Mouse (Mus musculus): ENCODE results near the gene Dgkb. TPM values are rescaled to one million over a fixed set of nuclear protein-coding genes. Genes with fewer than 3 reads are reported as not detected.

The Dgkb gene
- polyA plus RNA-seq, 1 experiment, result 0.18 TPM

DNA sequence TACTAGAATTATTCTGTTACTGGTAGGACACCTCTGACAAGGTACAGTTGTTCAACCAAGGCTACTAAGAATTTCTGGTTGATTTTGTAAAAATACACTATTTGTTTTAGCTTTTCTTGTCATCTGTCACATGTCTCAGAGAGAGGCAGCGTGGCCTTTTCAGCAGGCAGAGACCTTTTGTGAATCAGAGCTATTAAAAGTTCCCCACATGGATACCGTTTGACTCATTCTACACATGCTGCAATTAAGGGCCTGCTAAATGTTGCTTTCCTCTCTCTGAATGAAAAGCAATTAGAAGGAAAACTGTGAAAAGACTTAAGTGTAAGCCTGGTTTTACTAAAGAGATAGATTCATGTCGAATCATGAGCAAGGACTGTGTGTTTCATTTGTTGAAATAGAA is 683.4 kb downstream of the Dgkb start:
- no peak overlapping the region for H3K4me3 ChIP-seq (ENCODE audit: insufficient read depth, low read length)
- no peak for TF ChIP-seq CTCF (IDR thresholded peaks at IDR 0.05; ENCODE audit: borderline replicate concordance, insufficient read depth, low read length)
- no peak for TF ChIP-seq POLR2A (IDR thresholded peaks at IDR 0.05; ENCODE audit: low read depth, low read length)
- no peaks in the 10 kb centered on the region for H3K4me1 ChIP-seq (ENCODE audit: control insufficient read depth, insufficient read depth, low read length)
- H3K27ac ChIP-seq (ENCODE audit: insufficient read depth, low read length), result no peak overlapping the region

DNA sequence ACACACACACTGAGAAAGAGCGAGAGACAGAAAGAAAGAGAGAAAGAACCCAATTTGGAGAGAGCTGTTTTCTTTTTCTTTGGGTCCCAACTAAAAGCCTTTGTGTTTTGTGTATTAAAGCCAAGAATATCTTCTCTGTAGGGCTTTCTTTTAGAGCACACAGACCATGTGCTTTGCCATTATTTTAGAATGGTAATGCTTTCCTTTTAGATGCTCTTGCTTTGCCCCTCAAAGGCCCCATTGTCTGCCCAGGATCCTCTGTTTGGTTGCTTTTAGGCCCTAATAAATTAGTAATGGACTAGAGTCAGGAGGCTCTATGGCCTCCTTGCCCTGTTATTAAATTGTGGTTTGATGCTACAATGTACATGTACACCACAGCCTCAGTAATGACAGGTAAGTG is 690.7 kb downstream of the Dgkb start:
- no peak overlapping the region for H3K4me3 ChIP-seq (ENCODE audit: insufficient read depth, low read length)
- no peaks in the 10 kb centered on the region for H3K4me1 ChIP-seq (ENCODE audit: control insufficient read depth, insufficient read depth, low read length)
- TF ChIP-seq POLR2A (IDR thresholded peaks at IDR 0.05; ENCODE audit: low read depth, low read length) (no peak), CTCF (IDR thresholded peaks at IDR 0.05; ENCODE audit: borderline replicate concordance, insufficient read depth, low read length) (no peak)
- H3K27ac ChIP-seq (ENCODE audit: insufficient read depth, low read length), result no peak overlapping the region

DNA sequence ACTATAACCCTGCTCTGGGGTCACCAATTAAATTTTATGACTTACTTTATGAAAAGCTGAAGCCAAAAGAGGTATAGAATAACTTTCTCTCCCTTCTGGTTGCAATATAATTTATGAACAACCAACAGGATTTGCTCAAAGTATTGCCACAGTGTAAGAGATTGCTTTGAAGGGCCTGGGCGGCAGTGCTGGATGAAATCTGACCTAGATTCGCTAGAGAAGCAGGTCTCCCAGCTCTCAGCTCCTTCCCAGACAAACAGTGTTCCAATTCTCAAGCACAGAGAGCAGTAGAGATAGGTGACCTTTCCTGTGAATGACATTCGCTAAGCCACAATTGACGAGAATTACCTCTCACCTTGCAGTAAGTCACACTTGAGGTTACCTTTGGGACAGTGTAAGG is 727.9 kb downstream of the Dgkb start:
- TF ChIP-seq POLR2A (IDR thresholded peaks at IDR 0.05; ENCODE audit: low read depth, low read length) (no peak), CTCF (IDR thresholded peaks at IDR 0.05; ENCODE audit: borderline replicate concordance, insufficient read depth, low read length) (no peak)

DNA sequence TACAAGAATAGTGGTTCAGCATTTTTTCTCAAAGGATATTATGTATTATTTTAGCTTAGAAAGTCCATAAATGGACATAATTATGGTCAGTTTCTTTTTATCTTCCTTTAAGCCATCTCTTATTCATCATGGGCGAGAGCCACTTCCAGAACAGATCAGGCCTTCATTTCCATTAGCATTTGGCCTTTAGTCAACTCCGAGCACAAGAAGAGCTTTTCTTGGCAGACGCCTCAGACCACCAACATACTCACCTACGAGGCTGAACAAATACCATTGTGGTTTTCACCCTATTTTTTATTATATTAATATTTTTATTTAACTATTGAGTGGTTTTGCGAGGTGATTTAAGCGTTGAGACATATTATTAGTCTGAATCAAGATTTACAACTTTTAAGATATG is 759.6 kb downstream of the Dgkb start:
- no peak overlapping the region for H3K27ac ChIP-seq (ENCODE audit: insufficient read depth, low read length)
- no peaks in the 10 kb centered on the region for H3K4me1 ChIP-seq (ENCODE audit: control insufficient read depth, insufficient read depth, low read length)
- no peak overlapping the region for H3K4me3 ChIP-seq (ENCODE audit: insufficient read depth, low read length)
- TF ChIP-seq CTCF (IDR thresholded peaks at IDR 0.05; ENCODE audit: borderline replicate concordance, insufficient read depth, low read length) (no peak), POLR2A (IDR thresholded peaks at IDR 0.05; ENCODE audit: low read depth, low read length) (no peak)

More for the DNA sequence above, 727.9 kb downstream of the Dgkb start:
- Histone ChIP-seq H3K4me3 (ENCODE audit: insufficient read depth, low read length) (no peak overlapping the region), H3K27ac (ENCODE audit: insufficient read depth, low read length) (no peak overlapping the region), H3K4me1 (ENCODE audit: control insufficient read depth, insufficient read depth, low read length) (no peaks in the 10 kb centered on the region)

DNA sequence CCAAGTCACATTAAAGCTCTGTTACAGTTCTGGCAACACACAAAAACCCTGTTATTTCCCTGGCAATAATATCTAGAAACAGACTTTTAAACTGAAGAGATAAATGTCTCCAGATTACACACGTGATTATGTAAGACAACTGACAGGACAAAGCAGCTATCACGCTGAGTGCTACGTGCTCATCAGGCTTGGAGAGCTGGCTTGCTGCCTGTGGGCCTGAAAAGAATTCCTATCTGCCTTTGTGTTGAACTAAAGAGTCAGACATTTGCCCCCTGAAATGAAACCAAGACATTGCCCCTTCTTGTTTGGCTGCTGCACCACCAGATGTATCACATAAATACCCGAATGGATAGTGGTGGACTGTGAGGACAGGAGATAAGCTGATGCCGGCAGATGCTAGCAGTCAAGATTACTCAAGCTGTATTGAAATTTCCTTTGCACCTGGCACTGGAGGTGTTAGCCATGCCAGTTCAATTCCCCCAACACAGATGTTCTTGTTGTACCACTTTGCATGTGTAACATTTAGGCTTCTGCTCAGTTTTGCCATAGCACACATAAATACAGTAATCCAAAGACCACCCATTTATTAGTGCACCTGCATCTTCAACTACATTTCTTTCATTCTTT is 761.8 kb downstream of the Dgkb start:
- no peak for TF ChIP-seq CTCF (IDR thresholded peaks at IDR 0.05; ENCODE audit: borderline replicate concordance, insufficient read depth, low read length)
- no peaks in the 10 kb centered on the region for H3K4me1 ChIP-seq (ENCODE audit: control insufficient read depth, insufficient read depth, low read length)
- H3K27ac ChIP-seq (ENCODE audit: insufficient read depth, low read length), result no peak overlapping the region
- H3K4me3 ChIP-seq (ENCODE audit: insufficient read depth, low read length), result no peak overlapping the region

DNA sequence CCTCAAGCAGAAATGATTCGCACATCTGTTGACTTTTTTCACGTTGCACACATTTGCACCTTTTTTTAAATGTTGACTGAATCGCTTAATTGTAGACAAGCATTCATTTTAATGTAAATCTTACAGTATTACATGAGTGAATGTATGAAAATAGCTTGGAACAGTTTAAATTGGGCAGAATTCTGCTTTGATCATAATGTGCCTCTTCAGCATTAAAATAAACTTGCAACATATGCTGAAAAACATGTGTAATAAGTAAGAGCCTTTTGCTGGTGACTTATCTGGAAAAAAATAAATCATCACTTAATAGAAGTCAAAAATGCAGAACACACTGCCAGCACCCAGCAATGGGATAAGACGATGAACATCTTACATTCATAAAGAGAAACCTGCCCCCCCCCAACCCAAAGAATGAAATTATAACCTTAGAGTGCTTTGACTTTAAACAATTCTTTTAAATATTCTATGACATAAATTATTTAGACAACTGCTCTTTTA is 768.9 kb downstream of the Dgkb start:
- Histone ChIP-seq H3K4me1 (ENCODE audit: control insufficient read depth, insufficient read depth, low read length) (no peaks in the 10 kb centered on the region), H3K27ac (ENCODE audit: insufficient read depth, low read length) (no peak overlapping the region), H3K4me3 (ENCODE audit: insufficient read depth, low read length) (no peak overlapping the region)
- TF ChIP-seq CTCF (IDR thresholded peaks at IDR 0.05; ENCODE audit: borderline replicate concordance, insufficient read depth, low read length) (no peak), POLR2A (IDR thresholded peaks at IDR 0.05; ENCODE audit: low read depth, low read length) (no peak)

DNA sequence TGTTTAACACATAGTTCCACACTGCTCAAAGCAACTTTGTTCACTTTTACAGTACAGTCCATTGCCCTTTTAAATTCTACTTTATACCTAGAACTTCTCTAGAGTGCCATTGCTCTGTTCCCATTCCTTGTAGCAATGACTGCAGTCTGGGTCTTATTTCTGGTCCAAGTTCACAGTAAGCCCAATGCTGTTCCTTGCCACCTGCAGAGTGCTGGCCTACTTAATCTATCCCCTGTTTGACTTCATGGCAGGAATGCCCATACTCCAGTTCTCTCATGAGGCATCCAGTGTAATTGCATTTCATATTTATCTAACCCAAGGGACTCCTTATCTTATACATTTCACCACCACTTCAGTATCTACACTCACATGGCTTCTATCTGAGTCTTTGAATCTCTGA is 772.4 kb downstream of the Dgkb start:
- Histone ChIP-seq H3K4me1 (ENCODE audit: control insufficient read depth, insufficient read depth, low read length) (no peaks in the 10 kb centered on the region), H3K4me3 (ENCODE audit: insufficient read depth, low read length) (no peak overlapping the region), H3K27ac (ENCODE audit: insufficient read depth, low read length) (no peak overlapping the region)
- no peak for TF ChIP-seq POLR2A (IDR thresholded peaks at IDR 0.05; ENCODE audit: low read depth, low read length)
- TF ChIP-seq CTCF (IDR thresholded peaks at IDR 0.05; ENCODE audit: borderline replicate concordance, insufficient read depth, low read length), result no peak

DNA sequence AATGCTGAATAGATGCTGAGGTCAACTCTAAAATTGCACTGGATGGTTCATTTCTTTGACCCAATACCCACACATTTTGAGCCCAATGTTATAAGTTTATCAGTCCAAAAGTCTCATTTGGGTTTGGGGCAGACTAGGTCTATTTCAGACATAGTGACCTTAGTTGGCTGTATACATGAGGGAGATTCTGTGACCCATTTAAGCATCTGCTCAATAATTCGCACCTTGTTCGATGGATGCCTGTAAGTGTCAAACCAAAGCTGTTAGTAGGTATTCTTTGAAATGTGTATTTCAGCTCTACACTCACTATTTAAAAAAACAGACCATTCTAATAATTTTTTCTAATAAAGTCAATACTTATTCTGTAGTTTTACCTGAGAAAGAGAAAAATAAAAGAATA is 776.1 kb downstream of the Dgkb start:
- no peak for TF ChIP-seq CTCF (IDR thresholded peaks at IDR 0.05; ENCODE audit: borderline replicate concordance, insufficient read depth, low read length)
- no peak for TF ChIP-seq POLR2A (IDR thresholded peaks at IDR 0.05; ENCODE audit: low read depth, low read length)
- H3K27ac ChIP-seq (ENCODE audit: insufficient read depth, low read length), result no peak overlapping the region
- no peaks in the 10 kb centered on the region for H3K4me1 ChIP-seq (ENCODE audit: control insufficient read depth, insufficient read depth, low read length)
- no peak overlapping the region for H3K4me3 ChIP-seq (ENCODE audit: insufficient read depth, low read length)

DNA sequence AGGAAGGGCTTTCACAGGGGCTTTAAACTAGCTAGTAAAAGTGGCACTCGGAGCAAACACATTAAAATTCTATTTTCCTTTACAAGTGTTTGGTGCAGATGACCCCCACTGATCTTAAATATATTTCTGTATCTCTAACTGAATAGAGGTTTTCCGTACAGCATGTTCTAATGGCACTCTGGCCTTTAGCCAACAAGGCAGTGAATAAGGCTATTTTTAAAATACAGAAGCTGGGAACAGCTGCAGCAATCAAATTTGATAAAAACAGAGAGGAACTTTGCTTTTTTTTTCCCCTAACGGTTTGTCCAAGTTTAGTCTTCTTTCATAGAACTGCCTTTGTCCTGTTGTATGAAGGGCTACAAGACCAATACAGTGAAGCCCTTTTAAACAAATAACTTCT is 776.5 kb downstream of the Dgkb start:
- Histone ChIP-seq H3K4me1 (ENCODE audit: control insufficient read depth, insufficient read depth, low read length) (no peaks in the 10 kb centered on the region), H3K27ac (ENCODE audit: insufficient read depth, low read length) (no peak overlapping the region), H3K4me3 (ENCODE audit: insufficient read depth, low read length) (no peak overlapping the region)
- no peak for TF ChIP-seq CTCF (IDR thresholded peaks at IDR 0.05; ENCODE audit: borderline replicate concordance, insufficient read depth, low read length)
- TF ChIP-seq POLR2A (IDR thresholded peaks at IDR 0.05; ENCODE audit: low read depth, low read length), result no peak

DNA sequence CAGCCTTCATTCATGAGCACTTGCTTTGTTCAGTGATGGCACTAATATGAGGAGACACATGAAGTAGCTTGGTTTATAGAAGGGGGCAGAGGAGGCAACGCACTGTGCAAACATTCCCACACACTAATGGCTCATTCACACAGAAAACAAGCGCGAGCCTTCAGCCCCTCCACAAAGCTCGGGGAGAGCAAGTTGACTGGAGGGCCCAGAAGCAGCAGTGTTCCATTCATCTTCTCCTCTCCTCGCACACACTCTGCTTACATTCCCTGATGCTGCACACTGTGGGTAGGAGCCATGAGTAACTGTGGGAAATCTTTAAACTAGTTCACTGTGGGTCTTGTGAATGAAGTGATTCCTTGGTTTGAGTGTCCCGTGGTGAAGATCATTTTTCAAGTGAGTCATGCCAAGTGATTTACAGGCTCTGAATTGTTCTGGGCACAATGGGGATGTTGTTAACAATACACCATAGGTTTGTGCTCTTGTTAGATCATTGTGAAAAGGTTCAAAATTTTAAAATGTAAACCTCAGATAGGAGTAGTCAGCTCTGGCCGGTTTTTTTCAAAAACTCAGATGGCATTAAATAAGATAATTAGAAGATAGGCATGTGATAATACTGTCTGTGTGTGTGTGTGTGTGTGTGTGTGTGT is 779.0 kb downstream of the Dgkb start:
- Histone ChIP-seq H3K4me1 (ENCODE audit: control insufficient read depth, insufficient read depth, low read length) (no peaks in the 10 kb centered on the region), H3K4me3 (ENCODE audit: insufficient read depth, low read length) (no peak overlapping the region), H3K27ac (ENCODE audit: insufficient read depth, low read length) (no peak overlapping the region)
- TF ChIP-seq CTCF (IDR thresholded peaks at IDR 0.05; ENCODE audit: borderline replicate concordance, insufficient read depth, low read length) (no peak), POLR2A (IDR thresholded peaks at IDR 0.05; ENCODE audit: low read depth, low read length) (no peak)
